Mouse (Mus musculus): Measurements from ENCODE around the gene Car14. TPM values are rescaled to one million over a fixed set of nuclear protein-coding genes. Genes with fewer than 3 reads are reported as not detected.
"Not testable (repeated sequence)": the region's sequence is repeated elsewhere in the genome, so short reads cannot be mapped to it uniquely, and the experiment has no call there.

The Car14 gene
- total RNA-seq, 2 experiments from 2014 or later, result 6.0 to 7.8 TPM

GRCm38 (mm10) chr3:95892066-95893052, 12.1 kb downstream of the Car14 start:
- no peak for DNase-seq (ENCODE audit: low spot score in 2 of 2)

- no peak for DNase-seq (ENCODE audit: low spot score in 2 of 2)
Measured at GRCm38 (mm10) chr3:95891211-95892065, 13.1 kb downstream of the Car14 start, which contains the start of gene BC028528. BC028528 (minus strand) TSS chr3:95892005.

GRCm38 (mm10) chr3:95889664-95890063, 14.8 kb downstream of the Car14 start:
- no peak for DNase-seq (ENCODE audit: low spot score in 2 of 2)

GRCm38 (mm10) chr3:95887596-95887995, 16.9 kb downstream of the Car14 start:
- no peak for DNase-seq (ENCODE audit: low spot score in 2 of 2)

- DNase-seq (ENCODE audit: low spot score in 2 of 2), result no peak
Measured at GRCm38 (mm10) chr3:95884400-95884799, 20.1 kb downstream of the Car14 start.

GRCm38 (mm10) chr3:95882816-95883425, 21.6 kb downstream of the Car14 start:
- peak; percentile 71 to 81 for DNase-seq (ENCODE audit: low spot score in 2 of 2)

GRCm38 (mm10) chr3:95881979-95882815, 22.3 kb downstream of the Car14 start, which contains the start of gene Ciart:
Ciart (minus strand) TSS chr3:95882251.
- DNase-seq (ENCODE audit: low spot score in 2 of 2), result peak; percentile 93 to 94

- no peak for DNase-seq (ENCODE audit: low spot score in 2 of 2)
Measured at GRCm38 (mm10) chr3:95879063-95879462, 25.4 kb downstream of the Car14 start.

GRCm38 (mm10) chr3:95872048-95872447, 32.4 kb downstream of the Car14 start:
- DNase-seq (ENCODE audit: low spot score in 2 of 2), result no peak

- DNase-seq (ENCODE audit: low spot score in 2 of 2), result peak; percentile 80 to 88
Measured at GRCm38 (mm10) chr3:95871392-95871867, 33.1 kb downstream of the Car14 start, which contains the start of gene Mrps21. Mrps21 (minus strand) TSS chr3:95871519.

- DNase-seq (ENCODE audit: low spot score in 2 of 2), result no peak
Measured at GRCm38 (mm10) chr3:95870976-95871375, 33.5 kb downstream of the Car14 start.

- no peak for DNase-seq (ENCODE audit: low spot score in 2 of 2)
Measured at GRCm38 (mm10) chr3:95867408-95867807, 37.1 kb downstream of the Car14 start.

GRCm38 (mm10) chr3:95866071-95866470, 38.4 kb downstream of the Car14 start:
- no peak for DNase-seq (ENCODE audit: low spot score in 2 of 2)

GRCm38 (mm10) chr3:95865571-95865970, 38.9 kb downstream of the Car14 start:
- DNase-seq (ENCODE audit: low spot score in 2 of 2), result no peak

GRCm38 (mm10) chr3:95865050-95865449, 39.4 kb downstream of the Car14 start:
- peak; percentile 58 to 76 for DNase-seq (ENCODE audit: low spot score in 2 of 2)

- no peak for DNase-seq (ENCODE audit: low spot score in 2 of 2)
Measured at GRCm38 (mm10) chr3:95863578-95863977, 40.9 kb downstream of the Car14 start.

- DNase-seq (ENCODE audit: low spot score in 2 of 2), result peak; percentile 32 to 75
Measured at GRCm38 (mm10) chr3:95861796-95862195, 42.7 kb downstream of the Car14 start.

GRCm38 (mm10) chr3:95861216-95861615, 43.3 kb downstream of the Car14 start:
- DNase-seq (ENCODE audit: low spot score in 2 of 2), result no peak

GRCm38 (mm10) chr3:95860323-95860722, 44.2 kb downstream of the Car14 start:
- no peak for DNase-seq (ENCODE audit: low spot score in 2 of 2)

GRCm38 (mm10) chr3:95858278-95858677, 46.2 kb downstream of the Car14 start:
- not testable (repeated sequence) for DNase-seq (ENCODE audit: low spot score in 2 of 2)
